Mouse (Mus musculus) lung, adult 2 months (tissue): ENCODE measurements around the gene Tor1b. TPM values are rescaled to one million over a fixed set of nuclear protein-coding genes. Genes with fewer than 3 reads are reported as not detected.

ENCODE experiments used
- DNase-seq: peaks from one replicate; pipeline ENCODE4 v3.0.0; 2022
- H3K4me1 ChIP-seq: fragments of 200-500 bp; 2 replicates; pipeline ENCODE4 v1.6.1; 2011; ENCODE audit warnings: low read length; ENCODE audit not compliant: control insufficient read depth, insufficient read depth
- H3K4me3 ChIP-seq: fragments of 200-500 bp; replicated peaks from 2 replicates; pipeline ENCODE3; 2011; ENCODE audit warnings: low read depth, mild to moderate bottlenecking, control low read depth, low read length; ENCODE audit errors: extremely low read depth
- CTCF ChIP-seq: fragments of 200-500 bp; IDR thresholded peaks from 2 replicates; pipeline ENCODE4 v1.5.1; 2011; ENCODE audit warnings: mild to moderate bottlenecking, low read length, control low read depth; ENCODE audit not compliant: insufficient read depth
- POLR2A ChIP-seq: fragments of 200-500 bp; IDR thresholded peaks from 2 replicates; pipeline ENCODE4 v1.6.1; 2011; ENCODE audit warnings: low read depth, mild to moderate bottlenecking, control low read depth, low read length, borderline replicate concordance; ENCODE audit errors: extremely low read depth
- WGBS: fragments of 180-500 bp; shearing (Covaris S2); methylation state at CpG from one replicate; pipeline ENCODE4 v1.1.7; 2018; 5-methylcytosine and 5-hydroxymethylcytosine counted together
- polyA plus RNA-seq: library from polyadenylated mRNA; depleted of rRNA; stranded (reverse); fragments of >200 nt; gene quantifications from 2 replicates; pipeline ENCODE4 v1.2.3, GENCODE M21; 2012

Gene Tor1b
- polyA plus RNA-seq, 1 experiment: 30.2 TPM

- TF ChIP-seq POLR2A (peak; percentile 83), CTCF (no peak)
- 2% methylated on average over 53 of the region's 59 CpGs for WGBS
- Histone ChIP-seq H3K4me1 (peaks cover 10% of the 10 kb centered on the region; the same call in 1 of the 2 replicates), H3K4me3 (peak within 1 kb of the TSS; percentile 94)
- DNase-seq: peak; percentile 86
Measured at GRCm38 (mm10) chr2:30967352-30968327, 14.9 kb downstream of the Tor1b start, which contains the start of gene Tor1a. Gene Tor1a, minus strand, starts transcription at chr2:30967933.

DNA sequence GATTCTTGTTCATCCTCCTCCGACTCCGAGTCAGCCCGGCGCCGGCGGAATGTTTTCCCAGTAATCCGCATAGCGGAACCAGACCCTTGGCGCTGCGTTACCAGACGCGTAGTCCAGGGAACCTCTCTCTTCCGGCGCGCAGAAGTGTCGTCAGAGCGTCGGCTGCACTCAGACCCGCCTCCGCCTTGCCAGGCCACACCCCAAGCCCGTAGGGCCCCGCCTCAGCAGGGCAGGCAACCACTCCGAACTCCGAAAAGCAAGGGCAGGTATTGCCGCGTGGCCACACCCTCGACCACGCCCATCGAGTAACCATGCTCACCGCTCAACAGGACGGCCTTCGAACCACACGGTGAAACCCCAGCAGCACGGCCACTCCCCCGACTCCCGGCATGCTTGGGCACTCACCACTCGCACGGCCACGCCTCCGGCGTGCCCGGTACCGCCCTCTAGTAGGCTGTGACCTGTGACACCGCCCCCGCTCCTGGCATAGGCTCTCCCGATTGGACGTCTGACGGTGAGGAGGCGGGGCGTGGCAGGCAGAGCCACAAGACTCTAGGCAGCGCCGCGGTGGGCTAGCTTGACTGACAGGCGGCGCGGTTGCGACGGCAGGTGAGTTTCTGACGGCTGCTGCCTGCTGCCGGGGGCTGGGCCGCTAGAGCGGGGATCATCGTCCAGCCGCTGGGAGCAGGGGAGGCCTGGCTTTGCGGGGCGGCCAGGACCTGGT, 29.2 kb downstream of the Tor1b start, which contains the start of the genes BC005624 and Usp20:
BC005624 (minus strand) TSS at position 412 of the 724 bp plus-strand sequence.
Usp20 (plus strand) TSS at position 490 of the 724 bp plus-strand sequence.
- TF ChIP-seq CTCF (no peak), POLR2A (peak; percentile 85; the same call in 1 of the 2 replicates)
- under 1% methylated on average over 66 of the region's 66 CpGs for WGBS
- Histone ChIP-seq H3K4me3 (peak within 1 kb of the TSS; percentile 87), H3K4me1 (peaks cover 7% of the 10 kb centered on the region)
- DNase-seq: peak; percentile 98

DNA sequence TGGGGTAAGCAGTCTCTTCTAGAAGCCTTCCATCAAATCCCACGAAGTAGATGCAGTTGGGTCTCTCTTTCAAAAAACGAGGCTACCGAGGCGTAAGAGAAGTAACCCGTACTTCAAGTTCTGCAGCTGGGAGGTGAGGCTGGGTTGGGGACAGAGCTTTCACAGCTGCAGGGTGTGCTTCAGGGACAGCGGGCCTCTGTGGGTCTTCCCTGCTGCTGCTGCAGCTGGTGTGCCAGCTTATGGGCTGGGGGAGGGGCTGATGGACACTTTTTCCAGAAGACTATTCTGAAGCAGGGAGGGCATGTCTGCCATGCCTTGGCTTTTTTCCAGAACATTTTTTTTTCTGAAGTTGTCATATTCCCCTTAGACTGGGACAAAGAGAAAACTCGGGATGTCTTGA, 30.3 kb downstream of the Tor1b start:
- no peak overlapping the region for H3K4me3 ChIP-seq
- no peak for DNase-seq
- peaks cover 7% of the 10 kb centered on the region for H3K4me1 ChIP-seq
- WGBS: 38% methylated on average over 7 of the region's 7 CpGs
- no peak for TF ChIP-seq POLR2A
- no peak for TF ChIP-seq CTCF

DNA sequence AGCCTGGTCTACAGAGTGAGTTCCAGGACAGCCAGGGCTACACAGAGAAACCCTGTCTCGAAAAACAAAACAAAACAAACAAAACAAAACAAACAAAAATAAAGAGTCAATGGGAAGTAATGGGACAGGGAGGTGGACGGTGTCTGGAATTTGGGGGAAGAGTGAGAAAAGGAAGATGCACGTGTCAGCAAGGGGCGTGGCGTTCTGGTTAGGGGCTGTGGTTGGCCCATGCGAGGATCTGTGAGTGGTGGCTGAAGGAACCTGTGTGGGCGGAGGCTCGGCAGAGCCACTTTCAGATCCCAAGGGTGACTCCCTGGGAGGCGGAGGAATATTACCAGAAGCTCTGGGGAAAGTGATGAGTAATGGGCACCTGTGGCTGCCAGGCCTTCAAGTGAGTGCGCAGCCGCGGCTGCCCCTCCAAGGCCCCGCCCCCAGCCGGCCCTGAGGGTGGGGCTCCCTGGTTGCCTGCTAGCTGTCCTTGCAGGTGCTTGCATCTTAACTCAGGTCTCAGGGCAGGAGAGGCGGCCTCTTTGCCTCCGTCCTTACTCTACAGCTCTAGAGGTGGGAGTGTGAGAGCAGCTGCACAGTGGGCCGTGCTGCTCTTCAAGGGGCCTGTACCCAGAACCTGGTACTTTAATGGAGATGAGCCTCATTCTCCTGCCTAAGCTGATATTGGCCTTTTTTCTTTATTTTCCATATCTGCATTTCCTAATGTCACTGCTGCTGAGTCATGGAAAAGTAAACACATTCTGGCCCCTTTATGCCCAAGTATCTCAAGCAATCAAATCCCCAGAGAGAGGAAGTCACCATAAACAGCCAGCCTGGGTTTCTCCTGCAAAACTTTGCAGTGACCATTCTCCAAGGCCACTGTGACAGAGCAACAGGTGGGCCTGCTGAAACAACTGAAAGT, 32.6 kb downstream of the Tor1b start:
- TF ChIP-seq CTCF (no peak), POLR2A (peak; percentile 26; the same call in 1 of the 2 replicates)
- 30% methylated on average over 17 of the region's 17 CpGs for WGBS
- Histone ChIP-seq H3K4me1 (peaks cover 7% of the 10 kb centered on the region), H3K4me3 (no peak overlapping the region)
- DNase-seq: peak; percentile 74

- H3K4me1 ChIP-seq: no peaks in the 10 kb centered on the region
- no peak for TF ChIP-seq POLR2A
- WGBS: 83% methylated on average over 9 of the region's 9 CpGs
- no peak for DNase-seq
- H3K4me3 ChIP-seq: no peak overlapping the region
Measured at GRCm38 (mm10) chr2:30990221-30990620, 37.5 kb downstream of the Tor1b start.

DNA sequence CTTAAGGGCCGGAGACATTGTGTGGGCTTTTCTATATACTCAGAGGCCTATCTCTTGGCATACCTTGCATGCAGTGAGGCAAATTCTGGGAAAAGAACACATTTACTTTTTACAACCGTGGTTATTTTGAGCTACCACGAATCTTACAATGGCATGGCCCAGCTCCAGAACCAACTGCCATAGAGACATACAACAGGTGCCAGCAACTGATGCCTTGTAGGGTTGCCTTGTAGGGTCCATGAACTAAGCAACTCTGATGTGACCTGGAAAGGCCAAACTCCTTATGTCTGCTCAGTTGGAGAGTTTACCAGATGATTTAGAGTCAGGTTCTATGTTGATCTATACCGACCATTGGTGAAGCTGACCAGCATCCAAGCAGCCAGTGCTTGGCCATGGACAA, 42.1 kb downstream of the Tor1b start:
- no peak for TF ChIP-seq CTCF
- no peak for TF ChIP-seq POLR2A
- 91% methylated on average over 4 of the region's 4 CpGs for WGBS
- no peak for DNase-seq
- Histone ChIP-seq H3K4me1 (no peaks in the 10 kb centered on the region), H3K4me3 (no peak overlapping the region)

DNA sequence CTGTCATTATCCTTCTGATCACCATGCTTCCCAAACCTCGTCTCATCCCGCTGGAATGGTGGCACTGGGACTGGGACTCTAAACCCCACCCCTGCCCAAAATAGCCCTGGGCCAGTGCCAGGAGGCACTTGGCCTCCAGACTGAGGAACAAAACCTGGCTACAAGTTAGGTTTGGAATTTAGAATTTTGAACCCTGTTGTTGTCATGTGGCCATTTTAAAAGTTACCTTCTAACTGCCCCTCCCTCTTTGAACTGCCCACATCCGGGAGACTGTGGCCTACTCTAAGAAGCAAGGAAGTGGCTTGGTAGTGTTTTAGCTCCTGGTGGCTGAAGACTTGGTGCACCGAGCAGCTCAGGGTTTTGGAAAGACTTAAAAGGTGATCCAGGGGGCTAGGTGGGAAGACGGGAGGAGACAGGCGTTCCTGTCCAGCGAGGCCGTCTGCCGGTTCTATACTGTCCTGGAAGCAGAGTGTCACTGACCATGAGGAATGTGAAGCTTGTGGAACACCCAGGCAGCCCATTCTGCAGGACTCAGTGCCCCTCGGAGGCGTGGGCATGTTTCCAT, 42.8 kb downstream of the Tor1b start:
- DNase-seq: no peak
- no peak for TF ChIP-seq CTCF
- TF ChIP-seq POLR2A: no peak
- H3K4me3 ChIP-seq: no peak overlapping the region
- H3K4me1 ChIP-seq: no peaks in the 10 kb centered on the region
- 68% methylated on average over 11 of the region's 11 CpGs for WGBS

- no peak for DNase-seq
- whole genome bisulfite sequencing: 82% methylated on average over 8 of the region's 8 CpGs
- H3K4me1 ChIP-seq: no peaks in the 10 kb centered on the region
- no peak for TF ChIP-seq CTCF
- no peak for TF ChIP-seq POLR2A
- no peak overlapping the region for H3K4me3 ChIP-seq
Measured at GRCm38 (mm10) chr2:30998443-30999260, 45.9 kb downstream of the Tor1b start.
